Mouse (Mus musculus) telencephalon, adult 2 months (tissue): Measurements from ENCODE around the gene Pibf1.

Source experiments
- DNase-seq: peaks from one replicate; pipeline ENCODE4 v3.0.0-alpha.2; 2011; ENCODE audit warnings: low read depth, low spot score

The Pibf1 gene

GRCm38 (mm10) chr14:99099267-99099966 lies at the start of gene Pibf1, which contains the start of gene Dis3:
Gene Pibf1 (plus strand): TSS chr14:99099424.
Gene Dis3 (minus strand): TSS chr14:99099770.
- DNase-seq = peak; percentile 96

GRCm38 (mm10) chr14:99058959-99059586 lies 40.2 kb upstream of the Pibf1 start:
- peak; percentile 43 for DNase-seq

- DNase-seq = peak; percentile 48
Observed at GRCm38 (mm10) chr14:99060616-99061015, 38.6 kb upstream of the Pibf1 start.

- no peak for DNase-seq
Observed at GRCm38 (mm10) chr14:99063091-99063490, 36.1 kb upstream of the Pibf1 start.

GRCm38 (mm10) chr14:99071146-99071545 lies 28.1 kb upstream of the Pibf1 start:
- no peak for DNase-seq

- no peak for DNase-seq
Observed at GRCm38 (mm10) chr14:99088947-99089346, 10.3 kb upstream of the Pibf1 start.

GRCm38 (mm10) chr14:99099967-99100587 lies 853 bp downstream of the Pibf1 start:
- DNase-seq = peak; percentile 39

GRCm38 (mm10) chr14:99103050-99103449 lies 3.8 kb downstream of the Pibf1 start:
- no peak for DNase-seq

- no peak for DNase-seq
Observed at GRCm38 (mm10) chr14:99104542-99105123, 5.4 kb downstream of the Pibf1 start.

GRCm38 (mm10) chr14:99106671-99107070 lies 7.4 kb downstream of the Pibf1 start:
- DNase-seq = no peak

- DNase-seq = no peak
Observed at GRCm38 (mm10) chr14:99107631-99108187, 8.5 kb downstream of the Pibf1 start.

GRCm38 (mm10) chr14:99108762-99109161 lies 9.5 kb downstream of the Pibf1 start:
- no peak for DNase-seq

- DNase-seq = no peak
Observed at GRCm38 (mm10) chr14:99117576-99117975, 18.4 kb downstream of the Pibf1 start.

- DNase-seq = no peak
Observed at GRCm38 (mm10) chr14:99121584-99122339, 22.5 kb downstream of the Pibf1 start.

GRCm38 (mm10) chr14:99124076-99124475 lies 24.9 kb downstream of the Pibf1 start:
- DNase-seq = no peak

GRCm38 (mm10) chr14:99126713-99127112 lies 27.5 kb downstream of the Pibf1 start:
- no peak for DNase-seq

GRCm38 (mm10) chr14:99127509-99127908 lies 28.3 kb downstream of the Pibf1 start:
- no peak for DNase-seq

- DNase-seq = no peak
Observed at GRCm38 (mm10) chr14:99129050-99129449, 29.8 kb downstream of the Pibf1 start.

- DNase-seq = no peak
Observed at GRCm38 (mm10) chr14:99134048-99134447, 34.8 kb downstream of the Pibf1 start.

GRCm38 (mm10) chr14:99135761-99136160 lies 36.5 kb downstream of the Pibf1 start:
- DNase-seq = no peak

GRCm38 (mm10) chr14:99136297-99136696 lies 37.1 kb downstream of the Pibf1 start:
- no peak for DNase-seq
